Mouse (Mus musculus) MEL (cell line): ENCODE results near the gene Rapgef4.

Experiments used
- GATA1 ChIP-seq: IDR thresholded peaks from 2 replicates; pipeline ENCODE4 v1.6.1; 2011; ENCODE audit warnings: low read depth, low read length, improper control_type of control experiment
- HCFC1 ChIP-seq: IDR thresholded peaks from 2 replicates; pipeline ENCODE4 v1.6.1; 2012; ENCODE audit warnings: low read depth, mild to moderate bottlenecking, inconsistent platforms, low read length, improper control_type of control experiment, moderate library complexity
- MAX ChIP-seq: IDR thresholded peaks from 2 replicates; pipeline ENCODE4 v1.6.1; 2011; ENCODE audit warnings: low read length, improper control_type of control experiment
- NELFE ChIP-seq: IDR thresholded peaks from 2 replicates; pipeline ENCODE4 v1.6.1; 2011; ENCODE audit warnings: low read depth, low read length, improper control_type of control experiment
- POLR2A ChIP-seq, 2 experiments: IDR thresholded peaks; 2 replicates each; pipeline ENCODE4 v1.6.1; 2011 to 2012; ENCODE audit warnings: low read length in 2 of 2, mild to moderate bottlenecking in 2 of 2, control low read depth in 1 of 2, improper control_type of control experiment in 1 of 2, low read depth in 1 of 2, moderate library complexity in 1 of 2; ENCODE audit not compliant: control insufficient read depth in 1 of 2, insufficient read depth in 1 of 2, poor library complexity in 1 of 2
- RAD21 ChIP-seq: IDR thresholded peaks from 2 replicates; pipeline ENCODE4 v1.6.1; 2011; ENCODE audit warnings: mild to moderate bottlenecking, low read depth, low read length, improper control_type of control experiment
- RCOR1 ChIP-seq: IDR thresholded peaks from 2 replicates; pipeline ENCODE4 v1.6.1; 2012; ENCODE audit warnings: low read depth, mild to moderate bottlenecking, inconsistent platforms, low read length, improper control_type of control experiment
- ZMIZ1 ChIP-seq: IDR thresholded peaks from 2 replicates; pipeline ENCODE4 v1.6.1; 2012; ENCODE audit warnings: low read depth, mild to moderate bottlenecking, inconsistent platforms, low read length, improper control_type of control experiment, moderate library complexity

DNA sequence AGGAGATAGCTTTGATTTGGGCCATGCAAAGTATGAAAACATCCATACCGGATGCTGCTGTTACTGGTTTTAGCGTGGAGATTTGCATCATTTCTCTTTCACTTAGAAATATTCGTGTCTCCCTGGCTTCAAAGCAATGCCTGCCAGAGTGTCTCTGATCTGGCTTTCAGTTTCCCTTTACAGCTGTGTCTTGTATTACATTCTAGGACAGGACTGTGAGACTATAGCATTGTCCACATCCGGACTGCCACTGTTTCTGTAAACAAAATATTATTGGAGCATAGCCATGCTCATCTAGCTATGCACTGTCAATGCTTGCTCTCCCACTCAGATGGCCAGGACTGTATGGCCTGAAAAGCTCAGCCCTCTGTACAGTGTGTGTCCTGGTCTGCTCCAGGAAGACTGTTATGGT lies 133.1 kb downstream of the Rapgef4 start:
- TF ChIP-seq NELFE (no peak), ZMIZ1 (no peak), MAX (no peak), HCFC1 (no peak), RAD21 (no peak), RCOR1 (no peak), POLR2A (IDR thresholded peaks at IDR 0.05; ENCODE audit: control insufficient read depth in 1 of 2, insufficient read depth in 1 of 2, low read depth in 1 of 2, low read length in 2 of 2, poor library complexity in 1 of 2) (no peak), GATA1 (no peak)
